Mouse (Mus musculus): ENCODE data around the gene Pacrg. TPM values are rescaled to one million over a fixed set of nuclear protein-coding genes. Genes with fewer than 3 reads are reported as not detected.
A peak's percentile ranks its signal among the peaks of the same experiment; 100 is the strongest.

The Pacrg gene
- total RNA-seq, 2 experiments from 2014 or later, result 22.9 to 24.3 TPM

- DNase-seq (ENCODE audit: low spot score in 2 of 2), result no peak
- TF ChIP-seq CTCF (conservative IDR thresholded peaks at IDR 0.05), result no peak
- H3K27ac ChIP-seq, result no peak overlapping the region
- H3K4me3 ChIP-seq, result no peak overlapping the region
These were observed 206.3 kb downstream of the Pacrg start for GRCm38 (mm10) chr17:10633769-10634168.

- no peak for TF ChIP-seq CTCF (conservative IDR thresholded peaks at IDR 0.05)
- no peak for DNase-seq (ENCODE audit: low spot score in 2 of 2)
- H3K27ac ChIP-seq, result peak overlapping the region; percentile 18; the same call in 1 of the 2 replicates
- no peak overlapping the region for H3K4me3 ChIP-seq
These were observed 211.9 kb downstream of the Pacrg start for GRCm38 (mm10) chr17:10628240-10628639.

DNA sequence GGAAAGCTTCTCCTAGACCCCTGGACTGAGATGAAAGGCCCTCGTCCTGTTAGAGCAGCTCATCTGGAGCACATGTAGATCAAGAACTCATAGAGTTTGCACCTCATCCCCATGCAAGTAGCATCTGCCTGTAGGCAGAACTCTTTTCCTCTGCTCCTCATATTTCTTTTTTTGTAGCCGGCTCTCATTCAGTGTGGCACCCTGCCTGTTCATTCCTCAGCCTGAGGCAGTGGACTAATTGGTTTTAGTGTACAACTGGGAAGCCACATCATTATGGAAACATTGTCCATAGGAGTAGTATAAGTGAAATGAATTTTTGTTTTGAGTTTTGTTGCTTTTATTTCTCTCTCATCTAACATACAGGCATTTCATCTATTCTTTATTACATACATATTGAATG lies 212.6 kb downstream of the Pacrg start:
- TF ChIP-seq CTCF (conservative IDR thresholded peaks at IDR 0.05), result no peak
- Histone ChIP-seq H3K4me3 (no peak overlapping the region), H3K27ac (0 out of 2 replicates have a peak overlapping the region, but pooled peaks have one; percentile 10)
- DNase-seq (ENCODE audit: low spot score in 2 of 2), result no peak

DNA sequence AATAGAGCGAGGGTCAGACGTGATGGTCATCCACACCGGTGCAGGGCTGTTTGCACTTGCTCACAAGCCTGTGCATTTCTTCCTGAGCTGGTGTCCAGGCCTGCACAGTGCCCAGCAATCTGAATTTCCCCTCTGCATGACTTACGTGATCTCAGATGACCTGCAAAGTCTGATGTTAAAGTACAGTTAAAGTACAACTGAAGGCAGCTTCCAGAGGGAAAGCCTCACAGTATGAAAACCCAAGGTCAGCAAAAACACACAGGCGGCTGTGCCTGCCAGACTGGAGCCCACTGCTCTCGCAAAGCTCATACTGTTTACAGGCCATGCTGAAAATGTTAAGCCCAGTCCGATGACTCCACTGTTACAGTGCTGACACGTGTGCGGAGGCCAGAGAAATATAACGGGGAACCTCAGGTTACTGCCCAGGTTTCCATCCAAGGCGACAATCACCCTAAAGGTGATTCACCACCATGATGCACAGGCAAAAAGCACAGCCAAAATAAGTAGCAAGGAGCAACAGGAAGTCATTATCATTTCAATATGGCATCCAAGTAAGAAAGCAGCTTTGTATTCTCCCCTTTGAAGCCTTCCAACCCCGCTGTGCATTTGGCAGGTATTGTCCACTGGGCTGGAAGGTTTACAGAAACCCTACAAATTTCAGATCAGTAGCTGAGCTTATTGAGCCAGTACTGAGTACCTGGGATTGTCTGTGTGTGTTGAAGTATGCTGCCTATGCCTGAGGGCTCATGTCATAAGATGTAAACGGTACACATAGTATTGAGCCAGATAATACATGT lies 213.6 kb downstream of the Pacrg start:
- no peak overlapping the region for H3K4me3 ChIP-seq
- H3K27ac ChIP-seq, result no peak overlapping the region
- DNase-seq (ENCODE audit: low spot score in 2 of 2), result no peak
- TF ChIP-seq CTCF (conservative IDR thresholded peaks at IDR 0.05), result no peak

- H3K27ac ChIP-seq, result no peak overlapping the region
- H3K4me3 ChIP-seq, result no peak overlapping the region
- TF ChIP-seq CTCF (conservative IDR thresholded peaks at IDR 0.05), result no peak
- no peak for DNase-seq (ENCODE audit: low spot score in 2 of 2)
These were observed 215.2 kb downstream of the Pacrg start for GRCm38 (mm10) chr17:10624699-10625424.

- DNase-seq (ENCODE audit: low spot score in 2 of 2), result no peak
- Histone ChIP-seq H3K27ac (peak overlapping the region; percentile 84), H3K4me3 (no peak overlapping the region)
- no peak for TF ChIP-seq CTCF (conservative IDR thresholded peaks at IDR 0.05)
These were observed 219.5 kb downstream of the Pacrg start for GRCm38 (mm10) chr17:10620621-10621020.

GRCm38 (mm10) chr17:10619881-10620280 lies 220.2 kb downstream of the Pacrg start:
- TF ChIP-seq CTCF (conservative IDR thresholded peaks at IDR 0.05), result no peak
- Histone ChIP-seq H3K27ac (peak overlapping the region; percentile 84), H3K4me3 (peak overlapping the region; percentile 18; the same call in 1 of the 2 replicates)
- DNase-seq (ENCODE audit: low spot score in 2 of 2), result peak; percentile 20 to 60

GRCm38 (mm10) chr17:10617656-10618055 lies 222.5 kb downstream of the Pacrg start:
- H3K4me3 ChIP-seq, result no peak overlapping the region
- no peak for TF ChIP-seq CTCF (conservative IDR thresholded peaks at IDR 0.05)
- no peak for DNase-seq (ENCODE audit: low spot score in 2 of 2)
- no peak overlapping the region for H3K27ac ChIP-seq

- no peak for DNase-seq (ENCODE audit: low spot score in 2 of 2)
- no peak for TF ChIP-seq CTCF (conservative IDR thresholded peaks at IDR 0.05)
These were observed 224.5 kb downstream of the Pacrg start for GRCm38 (mm10) chr17:10615611-10616010.

GRCm38 (mm10) chr17:10614696-10615095 lies 225.4 kb downstream of the Pacrg start:
- no peak for DNase-seq (ENCODE audit: low spot score in 2 of 2)
- TF ChIP-seq CTCF (conservative IDR thresholded peaks at IDR 0.05), result no peak
- Histone ChIP-seq H3K27ac (no peak overlapping the region), H3K4me3 (no peak overlapping the region)

More at GRCm38 (mm10) chr17:10615611-10616010, 224.5 kb downstream of the Pacrg start:
- Histone ChIP-seq H3K4me3 (no peak overlapping the region), H3K27ac (no peak overlapping the region)

- no peak for DNase-seq (ENCODE audit: low spot score in 2 of 2)
- H3K27ac ChIP-seq, result peak overlapping the region; percentile 39; the same call in 1 of the 2 replicates
- H3K4me3 ChIP-seq, result no peak overlapping the region
- TF ChIP-seq CTCF (conservative IDR thresholded peaks at IDR 0.05), result no peak
These were observed 228.5 kb downstream of the Pacrg start for GRCm38 (mm10) chr17:10611626-10612025.

DNA sequence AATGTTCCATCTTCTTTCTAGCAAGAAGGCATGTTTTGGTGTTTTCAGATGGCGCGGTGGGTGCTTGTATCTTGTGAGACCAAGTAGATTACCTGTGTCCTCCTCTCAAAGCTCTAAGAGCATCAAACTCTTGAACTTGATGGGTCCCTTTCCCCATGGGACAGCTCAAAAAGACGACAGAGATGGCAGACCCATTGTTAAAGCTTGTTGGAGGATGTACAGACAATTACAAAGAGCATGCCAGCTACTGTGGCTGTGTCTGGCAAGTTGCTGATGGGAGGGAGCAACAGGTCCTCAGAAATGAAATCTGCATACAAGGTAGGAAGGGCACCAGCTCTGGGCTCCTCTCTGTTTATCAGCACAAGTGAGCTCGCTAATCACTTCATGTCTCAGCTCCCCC lies 232.0 kb downstream of the Pacrg start:
- TF ChIP-seq CTCF (conservative IDR thresholded peaks at IDR 0.05), result no peak
- no peak overlapping the region for H3K27ac ChIP-seq
- no peak overlapping the region for H3K4me3 ChIP-seq
- DNase-seq (ENCODE audit: low spot score in 2 of 2), result no peak

- no peak for DNase-seq (ENCODE audit: low spot score in 2 of 2)
- no peak for TF ChIP-seq CTCF (conservative IDR thresholded peaks at IDR 0.05)
- Histone ChIP-seq H3K27ac (no peak overlapping the region), H3K4me3 (no peak overlapping the region)
These were observed 234.0 kb downstream of the Pacrg start for GRCm38 (mm10) chr17:10606090-10606489.
